Mouse (Mus musculus) megakaryocyte-erythroid progenitor cell, adult 5-6 weeks (primary cell): ENCODE results near the gene Fam189b. TPM values are rescaled to one million over a fixed set of nuclear protein-coding genes. Genes with fewer than 3 reads are reported as not detected.

Experiments used
- total RNA-seq, 2 experiments: library from RNA; stranded (forward) in 1 of 2; stranded (reverse) in 1 of 2; fragments of 200-1000, 215-1000 nt in 1 of 2; fragments of >200 nt in 1 of 2; fragmentation: Nextera tagmentation in 1 of 2; gene quantifications; 2 replicates each; pipeline ENCODE4 v1.2.3; 2014 to 2017

Fam189b gene
- total RNA-seq, 2 experiments from 2014 or later: 13.7 to 39.1 TPM

Other genes starting within 250 kb of the Fam189b start
- 41.9 and 49.7 TPM in 2 replicates for gene Ash1l, start 232.5 kb upstream of the Fam189b start, total RNA-seq (2014; fragmentation: Nextera tagmentation)
- 22.7 and 25.0 TPM in 2 replicates for gene Ash1l, start 232.5 kb upstream of the Fam189b start, total RNA-seq (2017)
- 226 and 303 TPM in 2 replicates for gene Dap3, start 232.0 kb upstream of the Fam189b start, total RNA-seq (2014; fragmentation: Nextera tagmentation)
- 98.3 and 153 TPM in 2 replicates for gene Dap3, start 232.0 kb upstream of the Fam189b start, total RNA-seq (2017)
- 8.0 and 13.7 TPM in 2 replicates for gene Rusc1, start 89.8 kb upstream of the Fam189b start, total RNA-seq (2014; fragmentation: Nextera tagmentation)
- gene Rusc1, start 89.8 kb upstream of the Fam189b start, total RNA-seq (2017): 5.8 and 8.9 TPM in 2 replicates
- gene Gm43738, start 82.0 kb upstream of the Fam189b start, total RNA-seq (2014; fragmentation: Nextera tagmentation): not detected in 2 replicates
- gene Gm43738, start 82.0 kb upstream of the Fam189b start, total RNA-seq (2017): not detected in 2 replicates
- gene Fdps, start 81.2 kb upstream of the Fam189b start, total RNA-seq (2014; fragmentation: Nextera tagmentation): 53.1 and 60.3 TPM in 2 replicates
- gene Fdps, start 81.2 kb upstream of the Fam189b start, total RNA-seq (2017): 102 and 125 TPM in 2 replicates
- gene Pklr, start 47.0 kb upstream of the Fam189b start, total RNA-seq (2014; fragmentation: Nextera tagmentation): 213 and 235 TPM in 2 replicates
- gene Pklr, start 47.0 kb upstream of the Fam189b start, total RNA-seq (2017): 157 and 170 TPM in 2 replicates
- gene Hcn3, start 22.9 kb upstream of the Fam189b start, total RNA-seq (2014; fragmentation: Nextera tagmentation): 1.5 and 1.6 TPM in 2 replicates
- 1.4 and 2.5 TPM in 2 replicates for gene Hcn3, start 22.9 kb upstream of the Fam189b start, total RNA-seq (2017)
- 72.3 and 88.0 TPM in 2 replicates for gene Clk2, start 18.3 kb upstream of the Fam189b start, total RNA-seq (2014; fragmentation: Nextera tagmentation)
- 46.6 and 69.3 TPM in 2 replicates for gene Clk2, start 18.3 kb upstream of the Fam189b start, total RNA-seq (2017)
- 86.7 and 129 TPM in 2 replicates for gene Scamp3, start 5.7 kb upstream of the Fam189b start, total RNA-seq (2014; fragmentation: Nextera tagmentation)
- gene Scamp3, start 5.7 kb upstream of the Fam189b start, total RNA-seq (2017): 32.8 and 34.8 TPM in 2 replicates
- gene Gba, start 19.8 kb downstream of the Fam189b start, total RNA-seq (2014; fragmentation: Nextera tagmentation): 39.6 and 41.4 TPM in 2 replicates
- gene Gba, start 19.8 kb downstream of the Fam189b start, total RNA-seq (2017): 36.5 and 44.3 TPM in 2 replicates
- gene Thbs3, start 32.0 kb downstream of the Fam189b start, total RNA-seq (2014; fragmentation: Nextera tagmentation): 4.0 TPM in 1 of 2 replicates, not detected in the other
- 0.57 and 1.7 TPM in 2 replicates for gene Thbs3, start 32.0 kb downstream of the Fam189b start, total RNA-seq (2017)
- 114 and 122 TPM in 2 replicates for gene Mtx1, start 43.9 kb downstream of the Fam189b start, total RNA-seq (2014; fragmentation: Nextera tagmentation)
- gene Mtx1, start 43.9 kb downstream of the Fam189b start, total RNA-seq (2017): 68.1 and 92.8 TPM in 2 replicates
- gene Muc1, start 45.9 kb downstream of the Fam189b start, total RNA-seq (2014; fragmentation: Nextera tagmentation): not detected in 2 replicates
- gene Muc1, start 45.9 kb downstream of the Fam189b start, total RNA-seq (2017): not detected in 2 replicates
- 127 and 147 TPM in 2 replicates for gene Krtcap2, start 62.8 kb downstream of the Fam189b start, total RNA-seq (2014; fragmentation: Nextera tagmentation)
- gene Krtcap2, start 62.8 kb downstream of the Fam189b start, total RNA-seq (2017): 119 and 124 TPM in 2 replicates
- gene Trim46, start 63.2 kb downstream of the Fam189b start, total RNA-seq (2014; fragmentation: Nextera tagmentation): not detected in 2 replicates
- not detected in 2 replicates for gene Trim46, start 63.2 kb downstream of the Fam189b start, total RNA-seq (2017)
- 44.2 and 75.7 TPM in 2 replicates for gene Dpm3, start 76.2 kb downstream of the Fam189b start, total RNA-seq (2014; fragmentation: Nextera tagmentation)
- gene Dpm3, start 76.2 kb downstream of the Fam189b start, total RNA-seq (2017): 30.1 and 90.9 TPM in 2 replicates
- 35.4 and 66.5 TPM in 2 replicates for gene Slc50a1, start 87.4 kb downstream of the Fam189b start, total RNA-seq (2014; fragmentation: Nextera tagmentation)
- 31.4 and 50.3 TPM in 2 replicates for gene Slc50a1, start 87.4 kb downstream of the Fam189b start, total RNA-seq (2017)
- not detected in 2 replicates for gene Efna1, start 98.0 kb downstream of the Fam189b start, total RNA-seq (2014; fragmentation: Nextera tagmentation)
- gene Efna1, start 98.0 kb downstream of the Fam189b start, total RNA-seq (2017): not detected in 2 replicates
- gene Efna3, start 139.8 kb downstream of the Fam189b start, total RNA-seq (2014; fragmentation: Nextera tagmentation): not detected in 2 replicates
- gene Efna3, start 139.8 kb downstream of the Fam189b start, total RNA-seq (2017): not detected in 2 replicates
- gene Efna4, start 154.9 kb downstream of the Fam189b start, total RNA-seq (2014; fragmentation: Nextera tagmentation): 0.30 TPM in 1 of 2 replicates, not detected in the other
- 0.30 TPM in 1 of 2 replicates, not detected in the other for gene Efna4, start 154.9 kb downstream of the Fam189b start, total RNA-seq (2017)
- gene Adam15, start 166.9 kb downstream of the Fam189b start, total RNA-seq (2014; fragmentation: Nextera tagmentation): 7.4 and 11.4 TPM in 2 replicates
- 2.3 and 6.4 TPM in 2 replicates for gene Adam15, start 166.9 kb downstream of the Fam189b start, total RNA-seq (2017)
- gene Dcst2, start 178.8 kb downstream of the Fam189b start, total RNA-seq (2014; fragmentation: Nextera tagmentation): not detected in 2 replicates
- not detected in 2 replicates for gene Dcst2, start 178.8 kb downstream of the Fam189b start, total RNA-seq (2017)
- not detected in 2 replicates for gene Dcst1, start 182.1 kb downstream of the Fam189b start, total RNA-seq (2014; fragmentation: Nextera tagmentation)
- gene Dcst1, start 182.1 kb downstream of the Fam189b start, total RNA-seq (2017): not detected in 2 replicates
- gene Zbtb7b, start 211.6 kb downstream of the Fam189b start, total RNA-seq (2014; fragmentation: Nextera tagmentation): 5.0 and 6.6 TPM in 2 replicates
- gene Zbtb7b, start 211.6 kb downstream of the Fam189b start, total RNA-seq (2017): 7.3 and 11.5 TPM in 2 replicates
- 3.5 and 3.6 TPM in 2 replicates for gene Lenep, start 219.7 kb downstream of the Fam189b start, total RNA-seq (2014; fragmentation: Nextera tagmentation)
- gene Lenep, start 219.7 kb downstream of the Fam189b start, total RNA-seq (2017): not detected in 2 replicates
- gene Flad1, start 228.7 kb downstream of the Fam189b start, total RNA-seq (2014; fragmentation: Nextera tagmentation): 24.8 and 27.7 TPM in 2 replicates
- gene Flad1, start 228.7 kb downstream of the Fam189b start, total RNA-seq (2017): 10.7 and 12.6 TPM in 2 replicates
- 185 and 237 TPM in 2 replicates for gene Cks1b, start 235.2 kb downstream of the Fam189b start, total RNA-seq (2014; fragmentation: Nextera tagmentation)
- 127 and 184 TPM in 2 replicates for gene Cks1b, start 235.2 kb downstream of the Fam189b start, total RNA-seq (2017)
- 95.9 and 113 TPM in 2 replicates for gene Shc1, start 235.3 kb downstream of the Fam189b start, total RNA-seq (2014; fragmentation: Nextera tagmentation)
- gene Shc1, start 235.3 kb downstream of the Fam189b start, total RNA-seq (2017): 40.2 and 68.5 TPM in 2 replicates
- gene Pygo2, start 247.1 kb downstream of the Fam189b start, total RNA-seq (2014; fragmentation: Nextera tagmentation): 38.5 and 42.2 TPM in 2 replicates
- 9.6 and 19.9 TPM in 2 replicates for gene Pygo2, start 247.1 kb downstream of the Fam189b start, total RNA-seq (2017)